Mouse (Mus musculus) hindbrain, embryonic 10.5 days (tissue): ENCODE measurements at regions not wholly inside any gene's neighbourhood (a gene's known extent, or its start where the extent isn't known, plus 50 kb on each side); places are given as distances from the start of the nearest gene placed in this dataset.

Source experiments
- DNase-seq: peaks from one replicate; pipeline ENCODE4 v3.0.0-alpha.2; 2017; ENCODE audit warnings: low spot score
- H3K27ac ChIP-seq: fragments of 300-500 bp; sonication (generic); 2 replicates; pipeline ENCODE4 v1.5.1; 2016; ENCODE audit warnings: mild to moderate bottlenecking, moderate library complexity
- H3K27me3 ChIP-seq: fragments of 300-500 bp; sonication (generic); 2 replicates; pipeline ENCODE4 v1.6.1; 2016; ENCODE audit warnings: mild to moderate bottlenecking; ENCODE audit not compliant: poor library complexity, insufficient read depth, severe bottlenecking
- H3K36me3 ChIP-seq: fragments of 300-500 bp; sonication (generic); 2 replicates; pipeline ENCODE4 v1.6.1; 2016; ENCODE audit warnings: mild to moderate bottlenecking, moderate library complexity
- H3K4me1 ChIP-seq: fragments of 300-500 bp; sonication (generic); replicated peaks from 2 replicates; pipeline ENCODE4 v1.6.1; 2016; ENCODE audit warnings: mild to moderate bottlenecking
- H3K4me3 ChIP-seq: fragments of 300-500 bp; sonication (generic); 2 replicates; pipeline ENCODE4 v1.5.1; 2016; ENCODE audit warnings: mild to moderate bottlenecking, moderate library complexity
- H3K9me3 ChIP-seq: fragments of 300-500 bp; sonication (generic); 2 replicates; pipeline ENCODE4 v1.6.1; 2016; ENCODE audit warnings: mild to moderate bottlenecking, moderate library complexity
- WGBS: fragments of 180-500 bp; shearing (Covaris S2); methylation state at CpG from one replicate; pipeline ENCODE4 v1.1.7; 2016; 5-methylcytosine and 5-hydroxymethylcytosine counted together

DNA sequence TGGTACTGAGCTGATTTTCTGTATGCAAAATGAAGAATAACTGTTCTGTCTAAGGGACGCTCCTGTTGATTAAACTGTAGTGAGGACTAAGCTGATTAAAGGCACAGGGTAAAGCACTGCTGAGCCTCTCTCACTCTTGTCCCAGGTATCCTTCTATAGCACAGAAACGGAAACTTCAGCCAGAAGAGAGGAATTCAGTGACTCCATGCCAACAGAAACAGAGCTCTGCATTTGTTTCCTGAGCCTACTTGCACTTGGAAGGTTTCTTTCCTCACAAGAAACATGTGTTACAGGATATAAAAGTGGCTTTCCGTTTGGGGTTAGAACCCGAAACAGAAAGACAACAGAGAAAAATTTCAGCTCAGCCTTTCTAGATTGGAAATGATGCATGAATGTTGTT is 328.9 kb upstream of the Adamts9 start:
- Histone ChIP-seq H3K4me3 (no peak overlapping the region), H3K27me3 (no peaks in the 10 kb centered on the region), H3K36me3 (no peaks in the 10 kb centered on the region), H3K27ac (no peak overlapping the region), H3K9me3 (no peaks in the 10 kb centered on the region), H3K4me1 (0 out of 2 replicates have a peak, but pooled peaks cover 2% of the 10 kb centered on the region)
- WGBS = 75% methylated on average over 4 of the region's 4 CpGs
- DNase-seq = no peak

- H3K27me3 ChIP-seq = no peaks in the 10 kb centered on the region
Observed at GRCm38 (mm10) chr6:93266826-93267225, 323.5 kb upstream of the Adamts9 start.

GRCm38 (mm10) chr6:93265164-93265563 is 321.9 kb upstream of the Adamts9 start:
- H3K4me3 ChIP-seq = no peak overlapping the region
- DNase-seq = no peak
- H3K9me3 ChIP-seq = no peaks in the 10 kb centered on the region
- H3K27me3 ChIP-seq = no peaks in the 10 kb centered on the region
- no peak overlapping the region for H3K27ac ChIP-seq
- H3K36me3 ChIP-seq = no peaks in the 10 kb centered on the region
- no peaks in the 10 kb centered on the region for H3K4me1 ChIP-seq
- 88% methylated on average over 2 of the region's 2 CpGs for WGBS

More at GRCm38 (mm10) chr6:93266826-93267225, 323.5 kb upstream of the Adamts9 start:
- no peak for DNase-seq
- Histone ChIP-seq H3K36me3 (no peaks in the 10 kb centered on the region), H3K4me3 (no peak overlapping the region), H3K4me1 (no peaks in the 10 kb centered on the region), H3K9me3 (no peaks in the 10 kb centered on the region), H3K27ac (no peak overlapping the region)
- 88% methylated on average over 5 of the region's 5 CpGs for WGBS

GRCm38 (mm10) chr6:93260827-93261226 is 317.5 kb upstream of the Adamts9 start:
- no peak overlapping the region for H3K4me3 ChIP-seq
- no peaks in the 10 kb centered on the region for H3K27me3 ChIP-seq
- no peaks in the 10 kb centered on the region for H3K9me3 ChIP-seq
- 89% methylated on average over 4 of the region's 4 CpGs for WGBS
- H3K4me1 ChIP-seq = peaks cover 6% of the 10 kb centered on the region
- no peak for DNase-seq
- H3K36me3 ChIP-seq = no peaks in the 10 kb centered on the region
- H3K27ac ChIP-seq = no peak overlapping the region

- no peaks in the 10 kb centered on the region for H3K36me3 ChIP-seq
- no peak overlapping the region for H3K4me3 ChIP-seq
- no peak overlapping the region for H3K27ac ChIP-seq
- 84% methylated on average over 5 of the region's 5 CpGs for WGBS
- H3K9me3 ChIP-seq = no peaks in the 10 kb centered on the region
- no peak for DNase-seq
- peaks cover 6% of the 10 kb centered on the region for H3K4me1 ChIP-seq
- H3K27me3 ChIP-seq = no peaks in the 10 kb centered on the region
Observed at GRCm38 (mm10) chr6:93257130-93257841, 314.0 kb upstream of the Adamts9 start.

DNA sequence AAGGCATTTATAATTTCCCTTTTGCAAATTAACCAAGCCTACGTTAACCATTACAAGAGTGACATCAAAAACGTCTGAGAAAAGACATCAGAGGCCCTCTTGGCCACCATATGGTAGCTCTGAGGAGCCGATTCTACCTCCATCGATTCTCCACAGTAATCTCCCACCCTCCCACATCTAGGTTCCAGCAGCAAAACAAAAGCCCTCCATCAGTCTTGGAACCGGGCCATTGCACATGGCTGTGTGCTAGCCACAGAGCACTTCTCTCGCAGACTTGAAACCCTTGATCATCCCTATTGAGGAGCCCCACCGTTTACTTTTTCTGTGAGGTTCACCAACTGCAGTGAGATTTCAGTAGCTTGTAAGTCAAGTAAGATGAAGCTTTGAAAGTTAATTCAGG is 310.5 kb upstream of the Adamts9 start:
- WGBS = 80% methylated on average over 7 of the region's 7 CpGs
- Histone ChIP-seq H3K4me3 (no peak overlapping the region), H3K4me1 (peaks cover 6% of the 10 kb centered on the region), H3K27ac (no peak overlapping the region), H3K9me3 (no peaks in the 10 kb centered on the region), H3K36me3 (no peaks in the 10 kb centered on the region), H3K27me3 (no peaks in the 10 kb centered on the region)
- no peak for DNase-seq

DNA sequence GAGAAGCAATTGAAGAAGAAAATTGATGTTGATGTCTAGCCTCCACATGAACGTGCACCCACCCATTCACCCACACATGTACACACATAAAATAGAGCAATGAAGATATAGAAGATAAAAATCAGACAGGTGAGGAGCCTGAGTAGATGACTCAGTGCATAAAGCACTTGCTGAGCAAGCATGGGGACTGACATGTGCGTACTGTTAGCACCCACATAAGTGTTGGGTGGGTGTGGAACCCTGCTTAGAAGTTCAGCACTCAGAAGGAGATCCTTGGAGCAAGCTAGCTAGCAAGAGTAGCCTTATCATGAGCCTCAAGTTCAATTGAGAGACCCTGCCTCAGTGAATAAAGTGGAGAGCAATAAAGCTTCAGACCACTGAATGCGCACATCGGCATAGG is 305.7 kb upstream of the Adamts9 start:
- H3K4me1 ChIP-seq = no peaks in the 10 kb centered on the region
- H3K36me3 ChIP-seq = no peaks in the 10 kb centered on the region
- H3K27me3 ChIP-seq = no peaks in the 10 kb centered on the region
- no peak for DNase-seq
- H3K27ac ChIP-seq = no peak overlapping the region
- 91% methylated on average over 4 of the region's 4 CpGs for WGBS
- no peaks in the 10 kb centered on the region for H3K9me3 ChIP-seq
- H3K4me3 ChIP-seq = no peak overlapping the region

GRCm38 (mm10) chr6:93246498-93247242 is 303.4 kb upstream of the Adamts9 start:
- Histone ChIP-seq H3K9me3 (peaks cover 4% of the 10 kb centered on the region; the same call in 1 of the 2 replicates), H3K36me3 (no peaks in the 10 kb centered on the region), H3K27me3 (no peaks in the 10 kb centered on the region), H3K27ac (no peak overlapping the region), H3K4me3 (no peak overlapping the region), H3K4me1 (no peaks in the 10 kb centered on the region)
- DNase-seq = no peak
- 86% methylated on average over 6 of the region's 6 CpGs for WGBS

GRCm38 (mm10) chr6:93235550-93235949 is 292.3 kb upstream of the Adamts9 start:
- WGBS = 75% methylated on average over 5 of the region's 5 CpGs
- H3K27me3 ChIP-seq = no peaks in the 10 kb centered on the region
- H3K9me3 ChIP-seq = no peaks in the 10 kb centered on the region
- no peak overlapping the region for H3K4me3 ChIP-seq
- DNase-seq = no peak
- H3K36me3 ChIP-seq = no peaks in the 10 kb centered on the region
- H3K4me1 ChIP-seq = no peaks in the 10 kb centered on the region
- no peak overlapping the region for H3K27ac ChIP-seq

- WGBS = 85% methylated on average over 9 of the region's 9 CpGs
- Histone ChIP-seq H3K4me3 (no peak overlapping the region), H3K27me3 (no peaks in the 10 kb centered on the region), H3K9me3 (no peaks in the 10 kb centered on the region), H3K27ac (no peak overlapping the region), H3K4me1 (no peaks in the 10 kb centered on the region), H3K36me3 (no peaks in the 10 kb centered on the region)
- no peak for DNase-seq
Observed at GRCm38 (mm10) chr6:93232636-93233035, 289.3 kb upstream of the Adamts9 start.

DNA sequence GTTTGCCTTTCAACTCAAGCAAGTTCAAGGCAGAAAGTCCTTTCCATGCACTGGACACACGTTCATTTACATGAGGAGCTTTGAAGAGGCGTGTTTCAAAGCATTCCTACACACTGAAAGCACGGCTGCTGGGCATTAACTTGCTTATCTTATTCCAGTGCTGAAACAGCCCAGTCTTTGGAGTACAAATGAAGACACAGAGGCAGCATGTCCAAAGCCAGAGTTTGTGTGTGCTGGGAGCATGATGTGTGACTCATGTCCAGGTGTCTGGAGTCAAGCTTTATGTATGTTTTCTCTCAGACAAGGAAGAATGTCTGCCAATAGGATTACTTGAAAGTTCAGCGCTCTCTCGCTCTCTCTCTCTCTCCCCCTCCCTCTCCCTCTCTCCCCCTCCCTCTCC is 287.2 kb upstream of the Adamts9 start:
- DNase-seq = no peak
- no peak overlapping the region for H3K27ac ChIP-seq
- WGBS = 65% methylated on average over 5 of the region's 5 CpGs

DNA sequence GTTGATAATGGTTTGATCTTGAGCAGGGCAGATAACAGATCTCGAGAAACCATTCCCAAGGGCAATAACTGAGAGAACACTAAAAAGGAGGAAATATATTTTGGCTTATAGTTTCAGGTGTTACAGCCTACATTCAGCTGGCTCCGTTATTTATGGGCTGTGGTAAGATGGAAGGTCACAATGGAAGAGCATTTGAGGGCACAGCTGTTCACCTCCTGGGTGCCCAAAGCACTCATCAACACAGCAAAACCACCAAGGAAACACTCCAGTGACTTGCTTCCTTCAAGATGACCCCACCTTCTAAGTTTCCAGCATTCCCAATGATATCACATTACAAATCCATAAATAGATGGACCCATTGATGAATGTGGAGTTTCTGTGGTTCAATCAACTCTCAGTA is 286.0 kb upstream of the Adamts9 start:
- H3K36me3 ChIP-seq = no peaks in the 10 kb centered on the region
- peaks cover 4% of the 10 kb centered on the region for H3K4me1 ChIP-seq
- DNase-seq = no peak
- 87% methylated on average over 2 of the region's 2 CpGs for WGBS
- no peak overlapping the region for H3K27ac ChIP-seq
- no peak overlapping the region for H3K4me3 ChIP-seq
- no peaks in the 10 kb centered on the region for H3K9me3 ChIP-seq
- no peaks in the 10 kb centered on the region for H3K27me3 ChIP-seq

More for the DNA sequence above, 287.2 kb upstream of the Adamts9 start:
- no peaks in the 10 kb centered on the region for H3K27me3 ChIP-seq
- no peaks in the 10 kb centered on the region for H3K9me3 ChIP-seq
- no peak overlapping the region for H3K4me3 ChIP-seq
- H3K36me3 ChIP-seq = no peaks in the 10 kb centered on the region
- H3K4me1 ChIP-seq = no peaks in the 10 kb centered on the region
